Mouse (Mus musculus) embryo, embryonic 11.5 days (tissue): ENCODE measurements at regions not wholly inside any gene's neighbourhood (a gene's known extent, or its start where the extent isn't known, plus 50 kb on each side); places are given as distances from the start of the nearest gene placed in this dataset.
A peak's percentile ranks its signal among the peaks of the same experiment; 100 is the strongest.

ENCODE experiments used
- DNase-seq: peaks from one replicate; pipeline ENCODE4 v3.0.0-alpha.2; 2012; ENCODE audit warnings: low read depth, low spot score

GRCm38 (mm10) chr14:55301996-55302395 is 80.2 kb downstream of the Dhrs2 start:
- DNase-seq: no peak

DNA sequence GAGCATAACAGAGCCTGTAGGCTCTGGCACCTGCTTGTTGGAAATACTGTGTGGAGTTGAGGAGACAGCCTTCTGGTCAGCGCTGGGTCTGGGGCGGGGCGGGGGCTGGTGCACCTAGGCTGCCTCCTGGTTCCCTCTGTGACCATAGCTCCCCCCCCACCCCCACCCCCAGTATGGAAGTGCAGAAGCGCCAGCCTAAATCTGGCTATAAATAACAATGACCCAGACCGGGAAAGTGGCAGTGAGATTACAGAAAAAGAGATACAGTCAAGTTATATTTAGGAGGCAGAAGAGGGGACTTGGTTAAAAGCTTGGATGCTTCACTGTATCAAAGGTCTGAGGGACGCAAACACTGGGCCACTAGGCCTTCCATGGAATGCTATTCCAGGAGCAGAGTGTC is 91.8 kb downstream of the Dhrs2 start:
- no peak for DNase-seq

GRCm38 (mm10) chr14:55323897-55324296 is 102.1 kb downstream of the Dhrs2 start:
- no peak for DNase-seq

DNA sequence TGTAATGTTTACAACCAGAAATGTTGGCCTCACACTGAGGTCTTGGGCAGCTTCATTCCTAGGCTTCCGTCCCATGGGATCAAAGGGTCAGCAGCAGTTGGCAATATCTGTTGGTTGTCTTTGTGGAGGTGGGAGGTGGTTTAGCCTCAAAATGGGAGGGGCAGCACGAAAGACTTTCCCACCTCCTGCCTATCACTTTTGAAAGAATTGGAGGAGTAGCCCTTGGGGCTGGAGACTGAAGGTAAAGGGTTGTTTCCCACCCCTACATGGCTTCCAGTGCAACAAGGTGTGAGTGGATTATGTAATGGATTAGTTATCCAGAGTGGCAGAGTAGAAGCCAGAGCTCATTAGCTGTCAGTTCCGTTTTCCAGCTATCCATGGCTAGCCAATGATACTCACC is 102.5 kb downstream of the Dhrs2 start:
- no peak for DNase-seq

DNA sequence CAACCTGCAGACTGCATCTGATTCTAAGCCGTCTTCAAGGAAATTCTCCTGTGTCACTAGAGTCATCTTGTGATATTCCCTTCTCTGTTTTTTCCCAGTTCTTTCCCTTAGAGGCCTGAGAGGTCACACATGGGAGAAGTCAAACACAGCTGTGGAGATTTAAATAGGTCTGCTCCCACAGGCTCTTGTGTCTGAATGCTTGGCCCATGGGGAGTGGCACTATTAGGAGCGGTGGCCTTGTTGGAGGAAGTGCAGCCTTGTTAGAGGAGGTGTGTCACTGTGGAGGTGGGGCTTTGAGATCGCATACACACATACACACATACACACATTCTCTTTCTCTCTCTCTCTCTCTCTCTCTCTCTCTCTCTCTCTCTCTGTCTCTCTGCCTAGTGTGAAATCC is 112.0 kb downstream of the Dhrs2 start:
- no peak for DNase-seq

- no peak for DNase-seq
These were observed 112.5 kb downstream of the Dhrs2 start for GRCm38 (mm10) chr14:55334305-55334704.

DNA sequence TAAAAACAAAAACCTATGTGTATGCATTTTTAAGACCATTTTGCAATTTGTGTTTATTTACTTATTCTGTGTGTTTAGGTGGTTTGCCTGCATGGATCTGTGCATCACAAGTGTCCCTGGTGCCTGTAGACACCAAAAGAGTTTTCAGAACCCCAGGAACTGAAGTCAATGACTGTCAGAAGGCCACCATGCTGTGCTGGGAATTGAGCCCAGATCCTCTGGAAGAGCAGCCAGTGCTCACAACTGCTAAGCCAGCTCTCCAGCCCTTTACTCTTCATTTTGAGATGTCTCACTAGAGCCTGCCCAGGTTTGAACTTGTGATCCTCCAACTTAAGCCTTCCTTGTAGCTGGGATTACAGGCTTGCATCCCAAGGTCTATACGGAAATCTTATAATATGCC is 113.8 kb downstream of the Dhrs2 start:
- no peak for DNase-seq

DNA sequence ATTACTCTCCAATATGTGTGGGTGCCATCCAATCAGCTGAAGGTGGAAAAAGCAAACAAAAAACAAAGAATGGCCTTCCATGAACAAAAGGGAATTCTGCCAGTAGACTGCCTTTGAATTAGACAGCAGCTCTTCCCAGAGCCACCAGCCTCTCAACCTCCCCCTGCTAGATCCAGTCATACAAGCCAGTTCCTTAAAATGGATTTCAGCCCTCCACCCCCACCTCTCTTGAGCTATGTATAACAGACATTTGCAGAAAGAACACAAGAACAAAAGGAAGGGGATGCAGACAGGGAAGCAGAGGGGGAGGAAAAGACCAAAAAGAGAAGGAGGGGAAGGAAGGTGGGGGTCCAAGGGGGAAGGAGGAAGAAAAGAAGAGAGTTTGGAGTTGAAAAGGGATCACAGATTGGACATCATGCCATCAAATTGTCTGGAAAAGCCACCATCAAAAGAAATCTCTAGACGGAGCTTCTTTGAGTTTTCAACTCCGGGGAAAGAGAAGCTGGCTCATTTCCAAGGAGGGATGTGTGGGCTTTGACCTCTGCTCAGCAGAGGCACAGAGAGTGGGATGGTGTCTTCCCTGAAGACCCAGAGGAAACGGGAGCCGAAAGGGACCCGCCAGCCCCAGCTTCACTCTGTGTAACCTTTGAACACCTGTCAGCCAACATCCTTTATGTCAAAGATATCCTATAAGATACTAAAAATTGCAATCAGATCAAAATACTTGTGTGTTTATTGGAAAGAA is 114.8 kb downstream of the Dhrs2 start:
- no peak for DNase-seq

GRCm38 (mm10) chr14:55338010-55338409 is 116.2 kb downstream of the Dhrs2 start:
- no peak for DNase-seq

DNA sequence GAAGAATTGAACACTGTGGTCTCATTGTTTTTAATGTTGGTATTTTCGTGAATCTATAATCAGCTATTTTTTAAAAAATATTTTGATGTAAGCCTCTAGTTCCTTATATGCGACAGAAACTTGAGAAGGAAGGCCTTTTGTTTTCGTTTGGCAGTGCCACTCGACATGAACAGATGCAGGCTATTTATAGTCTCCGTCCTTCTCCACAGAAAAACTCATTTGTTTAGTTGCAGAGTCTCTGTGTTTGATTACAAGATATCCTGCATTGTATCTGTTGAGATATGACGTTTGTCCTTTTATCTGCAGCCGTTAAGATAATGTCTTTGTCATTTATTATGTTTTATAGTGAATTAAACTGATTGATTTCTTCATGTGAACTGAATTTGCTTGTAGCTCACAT is 116.7 kb downstream of the Dhrs2 start:
- DNase-seq: no peak

DNA sequence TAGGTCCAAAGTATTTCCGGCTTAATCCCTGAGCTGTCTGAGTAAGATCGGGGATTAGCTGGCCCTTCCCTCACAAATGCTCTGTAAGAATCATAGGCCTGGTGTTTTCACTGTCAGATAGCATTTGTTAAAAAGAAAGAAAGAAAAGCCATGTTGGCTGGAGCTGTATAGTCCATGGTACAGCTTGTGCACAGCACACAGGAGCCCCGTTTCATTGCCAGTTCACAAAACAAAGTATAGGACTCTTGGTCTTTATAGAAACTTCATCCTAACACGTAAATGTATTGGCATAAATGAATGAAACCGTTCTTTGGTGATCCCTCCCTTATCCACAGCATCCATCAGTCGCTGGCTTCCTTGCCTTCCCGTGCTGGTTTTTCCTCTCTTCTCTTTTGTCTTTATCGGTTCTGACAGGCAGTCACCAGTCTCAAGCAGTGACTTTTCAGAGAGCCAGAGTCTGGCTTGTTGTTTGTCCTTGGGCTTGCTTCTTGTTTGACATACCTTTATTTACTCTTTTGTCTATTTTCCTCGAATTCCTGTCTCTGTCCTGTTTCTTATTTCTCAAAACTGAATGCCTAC is 117.3 kb downstream of the Dhrs2 start:
- no peak for DNase-seq

- no peak for DNase-seq
These were observed 121.5 kb downstream of the Dhrs2 start for GRCm38 (mm10) chr14:55343341-55343740.

GRCm38 (mm10) chr14:55343914-55344313 is 122.1 kb downstream of the Dhrs2 start:
- DNase-seq: no peak

DNA sequence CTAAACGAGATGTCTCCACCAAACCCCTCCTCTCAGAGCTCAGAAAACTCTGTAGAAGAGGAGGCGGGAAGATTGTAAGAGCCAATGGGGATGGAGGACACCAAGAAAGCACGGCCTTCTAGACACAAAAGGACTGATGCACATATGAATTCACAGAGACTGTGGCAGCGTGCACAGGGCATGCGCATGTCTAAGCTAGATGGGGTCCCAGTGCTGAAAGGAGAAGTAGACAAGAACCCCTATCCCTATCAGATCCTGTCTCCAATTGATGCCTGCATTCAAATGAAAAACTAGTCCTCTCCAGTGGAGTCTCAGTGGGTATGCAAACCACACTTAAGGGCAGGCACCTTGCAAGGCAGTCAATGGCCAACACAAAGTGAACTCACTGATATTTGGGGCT is 123.3 kb downstream of the Dhrs2 start:
- no peak for DNase-seq

DNA sequence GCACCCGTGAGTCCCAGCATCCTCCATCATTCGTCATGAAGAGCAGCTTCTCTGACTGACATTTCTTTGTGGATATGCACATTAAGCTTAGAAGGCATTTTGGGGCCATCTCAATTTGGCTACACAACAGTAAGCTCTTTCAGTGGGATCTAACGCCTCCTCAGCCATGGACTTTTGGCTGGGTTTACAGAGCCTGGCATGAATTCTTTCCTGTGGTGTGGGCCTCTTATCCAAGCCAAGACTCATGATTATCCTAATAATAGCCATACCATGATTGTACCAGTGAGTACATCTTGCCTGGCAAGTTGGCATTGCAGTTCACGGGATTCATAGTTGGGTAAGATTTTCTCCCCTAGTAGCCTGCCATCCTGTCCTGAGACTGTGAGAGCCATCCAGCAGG is 126.3 kb downstream of the Dhrs2 start:
- DNase-seq: no peak

GRCm38 (mm10) chr14:55357258-55357657 is 121.3 kb upstream of the Dhrs4 start:
- no peak for DNase-seq

DNA sequence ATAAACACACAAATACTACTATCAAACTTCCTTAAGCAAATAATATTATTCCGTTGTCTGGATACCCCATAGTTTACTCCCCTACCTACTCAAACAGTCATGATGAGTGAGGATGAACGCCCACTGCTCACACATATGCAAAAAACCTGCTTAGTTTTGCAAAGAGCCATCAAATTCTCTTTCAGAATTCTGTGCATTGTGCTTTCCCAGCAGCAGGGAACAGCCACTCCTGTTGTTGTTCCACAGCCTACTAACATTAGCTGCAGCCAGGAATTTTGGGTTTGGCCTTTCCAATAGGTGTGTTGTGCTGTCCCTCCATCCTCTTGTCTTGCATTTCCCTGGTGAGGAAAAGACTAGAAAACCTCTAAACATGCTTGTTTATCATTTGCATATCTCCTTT is 120.1 kb upstream of the Dhrs4 start:
- no peak for DNase-seq

DNA sequence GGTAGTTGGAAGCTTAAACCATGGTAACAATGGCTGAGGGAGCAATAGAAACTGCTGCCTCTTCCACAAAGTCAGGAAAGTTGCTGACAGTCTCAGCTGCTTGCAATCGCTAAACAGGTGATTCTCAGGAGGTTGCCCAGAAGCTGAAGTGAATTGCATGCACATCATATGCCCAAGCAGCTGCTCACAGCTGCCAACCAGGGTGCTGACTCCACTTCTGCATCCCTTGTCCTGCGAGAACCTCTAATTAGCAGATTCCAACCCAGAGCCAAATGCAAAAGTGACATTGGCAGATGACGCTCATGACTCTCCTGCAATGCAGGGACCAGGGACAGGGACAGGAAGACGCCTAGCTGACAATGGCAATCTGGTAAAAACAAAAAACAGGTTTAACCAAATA is 116.2 kb upstream of the Dhrs4 start:
- DNase-seq: no peak

- no peak for DNase-seq
These were observed 115.8 kb upstream of the Dhrs4 start for GRCm38 (mm10) chr14:55362757-55363156.

GRCm38 (mm10) chr14:55370384-55370783 is 108.2 kb upstream of the Dhrs4 start:
- DNase-seq: no peak

DNA sequence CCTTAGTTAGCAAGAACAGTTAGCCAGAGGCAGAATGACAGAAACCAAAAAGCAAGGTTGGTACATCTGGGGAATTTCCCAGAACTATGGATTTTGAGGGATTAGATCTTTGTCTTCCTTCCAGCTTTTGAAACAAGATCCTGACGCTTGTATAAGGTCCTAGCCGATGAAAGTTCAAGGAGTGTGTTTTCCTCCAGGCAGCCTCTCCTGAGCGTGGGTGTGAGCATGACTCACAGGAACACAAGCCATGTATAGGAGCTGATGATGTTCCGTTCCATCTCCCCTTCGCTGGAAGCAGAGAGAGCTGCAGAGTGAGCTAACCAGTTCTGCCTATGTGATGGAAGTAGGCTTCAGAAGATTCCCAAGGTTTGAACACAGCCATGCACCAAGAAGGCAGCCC is 105.6 kb upstream of the Dhrs4 start:
- DNase-seq: no peak

GRCm38 (mm10) chr14:55386773-55387172 is 91.8 kb upstream of the Dhrs4 start:
- peak; percentile 13 for DNase-seq

GRCm38 (mm10) chr14:55387378-55387777 is 91.2 kb upstream of the Dhrs4 start:
- no peak for DNase-seq

DNA sequence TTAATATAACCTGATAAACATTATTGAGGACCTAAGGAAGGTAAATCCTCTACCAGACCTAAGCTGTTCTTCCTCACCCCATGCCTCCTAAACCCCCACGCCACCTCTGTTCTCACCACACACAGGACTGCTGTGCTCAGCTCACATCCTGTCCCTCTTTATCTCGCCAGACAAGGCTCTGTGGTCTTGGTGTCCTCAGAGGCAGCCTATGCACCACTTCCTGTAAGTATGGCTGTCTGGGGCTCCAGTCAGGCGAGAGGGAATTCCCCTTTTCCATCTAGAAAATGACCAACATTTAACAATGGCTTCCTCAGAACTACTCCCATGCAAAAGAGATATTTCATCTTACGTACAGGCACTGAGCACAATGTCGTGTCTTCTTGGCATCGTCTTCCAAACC is 86.2 kb upstream of the Dhrs4 start:
- no peak for DNase-seq
